Mouse (Mus musculus) heart, postnatal 0 days (tissue): ENCODE measurements around the gene Slit2. TPM values are rescaled to one million over a fixed set of nuclear protein-coding genes. Genes with fewer than 3 reads are reported as not detected.

ENCODE experiments used
- ATAC-seq: fragments of 200-750 bp; cut with Nextera tagmentation; 2 replicates; pipeline ENCODE4 v1.8.0; 2017; ENCODE audit warnings: low read depth, moderate number of reproducible peaks, moderate library complexity; ENCODE audit not compliant: insufficient read depth
- DNase-seq: peaks from one replicate; pipeline ENCODE4 v3.0.0-alpha.2; 2016; ENCODE audit warnings: low spot score
- H3K27ac ChIP-seq: fragments of 300-500 bp; sonication (generic); 2 replicates; pipeline ENCODE4 v1.5.1; 2014; ENCODE audit warnings: low read depth, mild to moderate bottlenecking
- H3K27me3 ChIP-seq: fragments of 300-500 bp; sonication (generic); 2 replicates; pipeline ENCODE4 v1.6.1; 2014; ENCODE audit warnings: low read length, mixed read lengths; ENCODE audit not compliant: control insufficient read depth, insufficient read depth
- H3K36me3 ChIP-seq: fragments of 300-500 bp; sonication (generic); replicated peaks from 2 replicates; pipeline ENCODE4 v1.6.1; 2014; ENCODE audit warnings: low read length, mixed read lengths; ENCODE audit not compliant: control insufficient read depth, insufficient read depth
- H3K4me1 ChIP-seq: fragments of 300-500 bp; sonication (generic); 2 replicates; pipeline ENCODE4 v1.6.1; 2014; ENCODE audit warnings: antibody characterized with exemption; ENCODE audit not compliant: control insufficient read depth, insufficient read depth
- H3K4me2 ChIP-seq: fragments of 300-500 bp; sonication (generic); 2 replicates; pipeline ENCODE4 v1.6.1; 2014; ENCODE audit warnings: low read depth, mild to moderate bottlenecking, low read length, moderate library complexity
- H3K4me3 ChIP-seq: fragments of 300-500 bp; sonication (generic); 2 replicates; pipeline ENCODE4 v1.5.1; 2014; ENCODE audit warnings: low read depth, low read length
- H3K9ac ChIP-seq: fragments of 300-500 bp; sonication (generic); replicated peaks from 2 replicates; pipeline ENCODE4 v1.6.1; 2014; ENCODE audit warnings: low read depth, low read length, mixed read lengths
- H3K9me3 ChIP-seq: fragments of 300-500 bp; sonication (generic); replicated peaks from 2 replicates; pipeline ENCODE4 v1.6.1; 2016; ENCODE audit warnings: low read length; ENCODE audit not compliant: control insufficient read depth
- CTCF ChIP-seq: IDR thresholded peaks from 2 replicates; pipeline ENCODE4 v1.5.1; 2016; ENCODE audit warnings: antibody characterized with exemption, control low read depth, low read depth
- EP300 ChIP-seq: IDR thresholded peaks from 2 replicates; pipeline ENCODE4 v1.6.1; 2016; ENCODE audit warnings: antibody characterized with exemption, low read depth
- WGBS: fragments of 180-500 bp; shearing (Covaris S2); extraction: QIAGEN DNeasy Blood & Tissue Kit; methylation state at CpG from one replicate; pipeline ENCODE4 v1.1.7; 2014; 5-methylcytosine and 5-hydroxymethylcytosine counted together
- polyA plus RNA-seq: library from polyadenylated mRNA; unstranded; fragments of >200 nt; fragmentation: Nextera tagmentation; extraction: Ambion mirVana; gene quantifications from 2 replicates; pipeline ENCODE4 v1.2.1, GENCODE M21; 2015
- total RNA-seq: library from RNA; depleted of rRNA; stranded (reverse); fragments of >200 nt; gene quantifications from 2 replicates; pipeline ENCODE4 v1.2.3, GENCODE M21; 2014; ENCODE audit warnings: low replicate concordance

Gene Slit2
- total and polyA plus RNA-seq, 2 experiments from 2014 or later = 4.9 to 17.6 TPM

GRCm38 (mm10) chr5:48199380-48199779 is 216.4 kb downstream of the Slit2 start:
- ATAC-seq (no peak), DNase-seq (no peak)
- TF ChIP-seq CTCF (no peak), EP300 (no peak)
- Histone ChIP-seq H3K27ac (no peak overlapping the region), H3K4me2 (no peak overlapping the region), H3K4me3 (no peak overlapping the region), H3K9ac (no peak overlapping the region), H3K36me3 (no peaks in the 10 kb centered on the region), H3K27me3 (no peaks in the 10 kb centered on the region), H3K9me3 (no peaks in the 10 kb centered on the region), H3K4me1 (no peaks in the 10 kb centered on the region)

GRCm38 (mm10) chr5:48215248-48215647 is 232.3 kb downstream of the Slit2 start:
- DNase-seq (no peak), ATAC-seq (no peak)
- WGBS = 83% methylated on average over 2 of the region's 2 CpGs
- H3K4me1 ChIP-seq = no peaks in the 10 kb centered on the region
- H3K9ac ChIP-seq = no peak overlapping the region
- H3K36me3 ChIP-seq = no peaks in the 10 kb centered on the region
- TF ChIP-seq EP300 = no peak
- no peak for TF ChIP-seq CTCF
- H3K27ac ChIP-seq = no peak overlapping the region
- no peaks in the 10 kb centered on the region for H3K9me3 ChIP-seq
- no peak overlapping the region for H3K4me3 ChIP-seq
- H3K4me2 ChIP-seq = no peak overlapping the region
- no peaks in the 10 kb centered on the region for H3K27me3 ChIP-seq

- Histone ChIP-seq H3K4me1 (no peaks in the 10 kb centered on the region), H3K4me3 (no peak overlapping the region), H3K4me2 (no peak overlapping the region), H3K9ac (no peak overlapping the region), H3K27me3 (no peaks in the 10 kb centered on the region), H3K36me3 (no peaks in the 10 kb centered on the region), H3K9me3 (no peaks in the 10 kb centered on the region), H3K27ac (no peak overlapping the region)
- no peak for ATAC-seq
- 79% methylated on average over 10 of the region's 10 CpGs for WGBS
- TF ChIP-seq CTCF = no peak
- TF ChIP-seq EP300 = no peak
- no peak for DNase-seq
Observed at GRCm38 (mm10) chr5:48219624-48220155, 236.8 kb downstream of the Slit2 start.

- no peaks in the 10 kb centered on the region for H3K9me3 ChIP-seq
- no peaks in the 10 kb centered on the region for H3K27me3 ChIP-seq
- WGBS = 51% methylated on average over 2 of the region's 2 CpGs
- DNase-seq (no peak), ATAC-seq (no peak)
- TF ChIP-seq EP300 = no peak
- no peak for TF ChIP-seq CTCF
- H3K4me2 ChIP-seq = no peak overlapping the region
- no peaks in the 10 kb centered on the region for H3K4me1 ChIP-seq
- H3K27ac ChIP-seq = no peak overlapping the region
- no peaks in the 10 kb centered on the region for H3K36me3 ChIP-seq
- no peak overlapping the region for H3K4me3 ChIP-seq
- no peak overlapping the region for H3K9ac ChIP-seq
Observed at GRCm38 (mm10) chr5:48225500-48225899, 242.6 kb downstream of the Slit2 start.

- H3K4me1 ChIP-seq = no peaks in the 10 kb centered on the region
- 70% methylated on average over 6 of the region's 6 CpGs for WGBS
- TF ChIP-seq CTCF = no peak
- no peak for TF ChIP-seq EP300
- no peaks in the 10 kb centered on the region for H3K36me3 ChIP-seq
- no peak overlapping the region for H3K9ac ChIP-seq
- H3K4me3 ChIP-seq = no peak overlapping the region
- ATAC-seq = no peak
- no peaks in the 10 kb centered on the region for H3K9me3 ChIP-seq
- H3K27me3 ChIP-seq = no peaks in the 10 kb centered on the region
- no peak overlapping the region for H3K27ac ChIP-seq
- no peak overlapping the region for H3K4me2 ChIP-seq
- no peak for DNase-seq
Observed at GRCm38 (mm10) chr5:48230430-48231080, 247.6 kb downstream of the Slit2 start.

- no peak for TF ChIP-seq EP300
- TF ChIP-seq CTCF = no peak
- no peak overlapping the region for H3K9ac ChIP-seq
- ATAC-seq (no peak), DNase-seq (no peak)
- no peaks in the 10 kb centered on the region for H3K36me3 ChIP-seq
- no peak overlapping the region for H3K4me2 ChIP-seq
- no peaks in the 10 kb centered on the region for H3K27me3 ChIP-seq
- WGBS = 68% methylated on average over 4 of the region's 4 CpGs
- H3K27ac ChIP-seq = no peak overlapping the region
- no peak overlapping the region for H3K4me3 ChIP-seq
- H3K4me1 ChIP-seq = no peaks in the 10 kb centered on the region
- no peaks in the 10 kb centered on the region for H3K9me3 ChIP-seq
Observed at GRCm38 (mm10) chr5:48234728-48235127, 251.8 kb downstream of the Slit2 start.
